Mouse (Mus musculus) liver, postnatal 0 days (tissue): ENCODE measurements around the gene Tmub1. TPM values are rescaled to one million over a fixed set of nuclear protein-coding genes. Genes with fewer than 3 reads are reported as not detected.

ENCODE experiments used
- ATAC-seq: fragments of 200-750 bp; cut with Nextera tagmentation; 2 replicates; pipeline ENCODE4 v1.8.0; 2017; ENCODE audit warnings: mild to moderate bottlenecking, moderate library complexity
- DNase-seq: peaks from one replicate; pipeline ENCODE4 v3.0.0-alpha.2; 2016
- H3K27ac ChIP-seq: fragments of 300-500 bp; sonication (generic); 2 replicates; pipeline ENCODE4 v1.5.1; 2014; ENCODE audit warnings: antibody characterized with exemption, moderate library complexity, mild to moderate bottlenecking, low read depth
- H3K27me3 ChIP-seq: fragments of 300-500 bp; sonication (generic); 2 replicates; pipeline ENCODE4 v1.6.1; 2014; ENCODE audit warnings: low read length, control low read depth, mixed read lengths; ENCODE audit not compliant: insufficient read depth
- H3K36me3 ChIP-seq: fragments of 300-500 bp; sonication (generic); replicated peaks from 2 replicates; pipeline ENCODE4 v1.6.1; 2014; ENCODE audit warnings: mild to moderate bottlenecking, control low read depth, low read length, moderate library complexity, mixed read lengths; ENCODE audit not compliant: insufficient read depth
- H3K4me1 ChIP-seq: fragments of 300-500 bp; sonication (generic); 2 replicates; pipeline ENCODE4 v1.6.1; 2014; ENCODE audit warnings: antibody characterized with exemption, mild to moderate bottlenecking, control low read depth; ENCODE audit not compliant: insufficient read depth
- H3K4me2 ChIP-seq: fragments of 300-500 bp; sonication (generic); 2 replicates; pipeline ENCODE4 v1.6.1; 2014; ENCODE audit warnings: low read depth, mild to moderate bottlenecking, low read length, moderate library complexity, mixed read lengths
- H3K4me3 ChIP-seq: fragments of 300-500 bp; sonication (generic); 2 replicates; pipeline ENCODE4 v1.5.1; 2014; ENCODE audit warnings: low read depth, low read length
- H3K9ac ChIP-seq: fragments of 300-500 bp; sonication (generic); replicated peaks from 2 replicates; pipeline ENCODE4 v1.6.1; 2014; ENCODE audit warnings: mild to moderate bottlenecking, moderate library complexity
- H3K9me3 ChIP-seq: fragments of 300-500 bp; sonication (generic); 2 replicates; pipeline ENCODE4 v1.6.1; 2016; ENCODE audit warnings: mild to moderate bottlenecking, control low read depth, low read length, mixed read lengths
- CTCF ChIP-seq: sonication (generic); IDR thresholded peaks from 2 replicates; pipeline ENCODE4 v1.5.1; 2016; ENCODE audit warnings: antibody characterized with exemption, low read depth
- EP300 ChIP-seq: IDR thresholded peaks from 2 replicates; pipeline ENCODE4 v1.6.1; 2016; ENCODE audit warnings: antibody characterized with exemption, low read depth, mild to moderate bottlenecking
- WGBS: fragments of 180-500 bp; shearing (Covaris S2); extraction: QIAGEN DNeasy Blood & Tissue Kit; methylation state at CpG from one replicate; pipeline ENCODE4 v1.1.7; 2014; ENCODE audit not compliant: insufficient replicate concordance; 5-methylcytosine and 5-hydroxymethylcytosine counted together
- polyA plus RNA-seq: library from polyadenylated mRNA; unstranded; fragments of >200 nt; fragmentation: Nextera tagmentation; extraction: Ambion mirVana; gene quantifications from 2 replicates; pipeline ENCODE4 v1.2.1, GENCODE M21; 2015

The Tmub1 gene
- polyA plus RNA-seq, 1 experiment from 2014 or later, result 5.2 TPM

GRCm38 (mm10) chr5:24426556-24427284 is 20.9 kb downstream of the Tmub1 start:
- H3K4me1 ChIP-seq, result peaks cover 26% of the 10 kb centered on the region
- WGBS, result 19% methylated on average over 9 of the region's 9 CpGs

GRCm38 (mm10) chr5:24426037-24426432 is 21.6 kb downstream of the Tmub1 start:
- DNase-seq, result no peak
- H3K36me3 ChIP-seq, result peaks cover 13% of the 10 kb centered on the region
- no peak overlapping the region for H3K27ac ChIP-seq
- ATAC-seq, result no peak
- H3K4me1 ChIP-seq, result peaks cover 26% of the 10 kb centered on the region
- peak overlapping the region; percentile 65 for H3K4me3 ChIP-seq
- H3K9me3 ChIP-seq, result no peaks in the 10 kb centered on the region
- TF ChIP-seq CTCF (no peak), EP300 (no peak)
- WGBS, result 11% methylated on average over 10 of the region's 10 CpGs
- peak overlapping the region; percentile 96 for H3K4me2 ChIP-seq
- H3K9ac ChIP-seq, result peak overlapping the region; percentile 80
- no peaks in the 10 kb centered on the region for H3K27me3 ChIP-seq

More at GRCm38 (mm10) chr5:24426556-24427284, 20.9 kb downstream of the Tmub1 start:
- ATAC-seq, result no peak
- H3K4me2 ChIP-seq, result peak overlapping the region; percentile 96; the same call in 1 of the 2 replicates
- no peak for DNase-seq
- no peak for TF ChIP-seq EP300
- no peak for TF ChIP-seq CTCF
- H3K27me3 ChIP-seq, result no peaks in the 10 kb centered on the region
- H3K27ac ChIP-seq, result no peak overlapping the region
- H3K36me3 ChIP-seq, result peaks cover 19% of the 10 kb centered on the region
- H3K4me3 ChIP-seq, result 0 out of 2 replicates have a peak overlapping the region, but pooled peaks have one; percentile 65
- no peaks in the 10 kb centered on the region for H3K9me3 ChIP-seq
- H3K9ac ChIP-seq, result no peak overlapping the region

- Histone ChIP-seq H3K4me3 (peak overlapping the region; percentile 65), H3K27me3 (no peaks in the 10 kb centered on the region), H3K36me3 (peaks cover 14% of the 10 kb centered on the region), H3K9me3 (no peaks in the 10 kb centered on the region), H3K27ac (peak overlapping the region; percentile 97), H3K9ac (peak overlapping the region; percentile 80), H3K4me1 (peaks cover 26% of the 10 kb centered on the region), H3K4me2 (peak overlapping the region; percentile 96)
- DNase-seq, result no peak
- no peak for TF ChIP-seq EP300
- TF ChIP-seq CTCF, result peak; percentile 42
- no peak for ATAC-seq
- 3% methylated on average over 27 of the region's 30 CpGs for WGBS
Measured at GRCm38 (mm10) chr5:24425421-24426036, 22.1 kb downstream of the Tmub1 start.

GRCm38 (mm10) chr5:24424861-24425411 is 22.7 kb downstream of the Tmub1 start:
- DNase-seq, result peak; percentile 90
- WGBS, result under 1% methylated on average over 54 of the region's 60 CpGs
- Histone ChIP-seq H3K4me3 (peak overlapping the region; percentile 65), H3K27ac (peak overlapping the region; percentile 97), H3K27me3 (no peaks in the 10 kb centered on the region), H3K4me2 (peak overlapping the region; percentile 96), H3K4me1 (peaks cover 26% of the 10 kb centered on the region), H3K9me3 (no peaks in the 10 kb centered on the region), H3K36me3 (peaks cover 15% of the 10 kb centered on the region), H3K9ac (peak overlapping the region; percentile 80)
- no peak for TF ChIP-seq EP300
- TF ChIP-seq CTCF, result no peak
- ATAC-seq, result peak; percentile 56

GRCm38 (mm10) chr5:24424004-24424781 is 23.5 kb downstream of the Tmub1 start:
- ATAC-seq, result peak; percentile 59
- peak overlapping the region; percentile 96 for H3K4me2 ChIP-seq
- 12% methylated on average over 21 of the region's 21 CpGs for WGBS

More at GRCm38 (mm10) chr5:24424004-24424781, 23.5 kb downstream of the Tmub1 start:
- peaks cover 9% of the 10 kb centered on the region; the same call in 1 of the 2 replicates for H3K36me3 ChIP-seq
- peak overlapping the region; percentile 80 for H3K9ac ChIP-seq
- peak overlapping the region; percentile 97 for H3K27ac ChIP-seq
- H3K4me1 ChIP-seq, result peaks cover 26% of the 10 kb centered on the region
- H3K9me3 ChIP-seq, result no peaks in the 10 kb centered on the region
- no peak for TF ChIP-seq CTCF
- TF ChIP-seq EP300, result no peak
- no peaks in the 10 kb centered on the region for H3K27me3 ChIP-seq
- peak overlapping the region; percentile 65 for H3K4me3 ChIP-seq
- DNase-seq, result no peak
